Mouse (Mus musculus) liver, adult 2 months (tissue): ENCODE measurements around the gene Cep97. TPM values are rescaled to one million over a fixed set of nuclear protein-coding genes. Genes with fewer than 3 reads are reported as not detected.

Experiments used
- DNase-seq: peaks from one replicate; pipeline ENCODE4 v3.0.0-alpha.2; 2011; ENCODE audit warnings: low read depth, low spot score; ENCODE audit errors: extremely low read depth
- H3K27ac ChIP-seq: fragments of 200-500 bp; replicated peaks from 2 replicates; pipeline ENCODE4 v1.5.1; 2012; ENCODE audit warnings: low read depth, mild to moderate bottlenecking, control low read depth, inconsistent platforms, low read length; ENCODE audit not compliant: insufficient read depth
- H3K27me3 ChIP-seq: fragments of 200-500 bp; 2 replicates; pipeline ENCODE4 v1.6.1; 2012; ENCODE audit warnings: mild to moderate bottlenecking, moderate library complexity, low read length, inconsistent platforms; ENCODE audit not compliant: control insufficient read depth, insufficient read depth
- H3K36me3 ChIP-seq: fragments of 200-500 bp; 2 replicates; pipeline ENCODE4 v1.6.1; 2012; ENCODE audit warnings: low read length, inconsistent platforms; ENCODE audit not compliant: control insufficient read depth, insufficient read depth
- H3K4me1 ChIP-seq: fragments of 200-500 bp; 2 replicates; pipeline ENCODE4 v1.6.1; 2011; ENCODE audit warnings: low read length; ENCODE audit not compliant: control insufficient read depth, insufficient read depth
- H3K4me3 ChIP-seq: fragments of 200-500 bp; 2 replicates; pipeline ENCODE4 v1.5.1; 2011; ENCODE audit warnings: low read depth, mild to moderate bottlenecking, control low read depth, low read length, moderate library complexity; ENCODE audit not compliant: insufficient read depth
- H3K79me2 ChIP-seq: fragments of 200-500 bp; 2 replicates; pipeline ENCODE4 v1.6.1; 2012; ENCODE audit warnings: inconsistent platforms, mild to moderate bottlenecking, low read length, moderate library complexity; ENCODE audit not compliant: control insufficient read depth, insufficient read depth
- H3K9ac ChIP-seq: fragments of 200-500 bp; 2 replicates; pipeline ENCODE4 v1.6.1; 2012; ENCODE audit warnings: low read depth, mild to moderate bottlenecking, control low read depth, inconsistent platforms, low read length
- CTCF ChIP-seq: fragments of 200-500 bp; IDR thresholded peaks from 2 replicates; pipeline ENCODE4 v1.5.1; 2011; ENCODE audit warnings: low read depth, low read length, control low read depth
- POLR2A ChIP-seq: fragments of 200-500 bp; IDR thresholded peaks from 2 replicates; pipeline ENCODE4 v1.6.1; 2011; ENCODE audit warnings: low read length, control low read depth; ENCODE audit not compliant: insufficient read depth; ENCODE audit errors: extremely low read depth
- WGBS: fragments of 180-500 bp; shearing (Covaris S2); methylation state at CpG from one replicate; pipeline ENCODE4 v1.1.7; 2018; 5-methylcytosine and 5-hydroxymethylcytosine counted together
- polyA plus RNA-seq: library from polyadenylated mRNA; depleted of rRNA; stranded (reverse); fragments of >200 nt; gene quantifications from 2 replicates; pipeline ENCODE4 v1.2.3, GENCODE M21; 2012
- total RNA-seq: library from RNA; depleted of rRNA; stranded (reverse); fragments of >200 nt; gene quantifications from 2 replicates; pipeline ENCODE4 v1.2.3, GENCODE M21; 2014

The Cep97 gene
- total and polyA plus RNA-seq, 2 experiments = 0.39 to 1.7 TPM

- TF ChIP-seq POLR2A (no peak), CTCF (no peak)
- Histone ChIP-seq H3K79me2 (no peaks in the 10 kb centered on the region), H3K4me3 (no peak overlapping the region), H3K4me1 (0 out of 2 replicates have a peak, but pooled peaks cover 2% of the 10 kb centered on the region), H3K27ac (no peak overlapping the region), H3K27me3 (no peaks in the 10 kb centered on the region), H3K36me3 (no peaks in the 10 kb centered on the region), H3K9ac (no peak overlapping the region)
- DNase-seq = no peak
- 93% methylated on average over 7 of the region's 7 CpGs for WGBS
Measured at GRCm38 (mm10) chr16:55891346-55891745, 43.3 kb downstream of the Cep97 start.

GRCm38 (mm10) chr16:55890346-55891136 lies 44.1 kb downstream of the Cep97 start:
- Histone ChIP-seq H3K9ac (no peak overlapping the region), H3K79me2 (no peaks in the 10 kb centered on the region), H3K36me3 (no peaks in the 10 kb centered on the region), H3K27me3 (no peaks in the 10 kb centered on the region), H3K4me1 (0 out of 2 replicates have a peak, but pooled peaks cover 2% of the 10 kb centered on the region), H3K4me3 (no peak overlapping the region; the same call in 1 of the 2 replicates), H3K27ac (peak overlapping the region; percentile 14; the same call in 1 of the 2 replicates)
- 80% methylated on average over 19 of the region's 19 CpGs for WGBS
- DNase-seq = no peak
- TF ChIP-seq CTCF (no peak), POLR2A (no peak)

DNA sequence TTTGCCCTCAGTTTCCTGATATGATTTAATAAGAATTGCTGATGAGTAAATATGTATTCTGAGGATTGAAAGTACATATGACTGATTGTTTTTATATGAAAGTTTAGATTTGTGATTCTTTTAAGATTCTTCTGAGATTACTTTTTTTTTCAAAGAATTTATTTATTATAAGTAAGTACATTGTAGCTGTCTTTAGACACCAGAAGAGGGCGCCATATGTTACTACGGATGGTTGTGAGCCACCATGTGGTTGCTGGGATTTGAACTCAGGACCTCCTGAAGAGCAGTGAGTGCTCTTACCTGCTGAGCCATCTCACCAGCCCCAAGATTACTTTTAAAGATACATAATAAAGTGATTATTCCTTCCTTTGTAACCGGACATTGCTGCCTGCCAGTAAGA lies 45.2 kb downstream of the Cep97 start:
- DNase-seq = no peak
- Histone ChIP-seq H3K4me1 (0 out of 2 replicates have a peak, but pooled peaks cover under 1% of the 10 kb centered on the region), H3K27ac (no peak overlapping the region), H3K36me3 (no peaks in the 10 kb centered on the region), H3K4me3 (no peak overlapping the region), H3K79me2 (no peaks in the 10 kb centered on the region), H3K9ac (no peak overlapping the region), H3K27me3 (no peaks in the 10 kb centered on the region)
- WGBS = 87% methylated on average over 3 of the region's 3 CpGs
- TF ChIP-seq POLR2A (no peak), CTCF (no peak)

DNA sequence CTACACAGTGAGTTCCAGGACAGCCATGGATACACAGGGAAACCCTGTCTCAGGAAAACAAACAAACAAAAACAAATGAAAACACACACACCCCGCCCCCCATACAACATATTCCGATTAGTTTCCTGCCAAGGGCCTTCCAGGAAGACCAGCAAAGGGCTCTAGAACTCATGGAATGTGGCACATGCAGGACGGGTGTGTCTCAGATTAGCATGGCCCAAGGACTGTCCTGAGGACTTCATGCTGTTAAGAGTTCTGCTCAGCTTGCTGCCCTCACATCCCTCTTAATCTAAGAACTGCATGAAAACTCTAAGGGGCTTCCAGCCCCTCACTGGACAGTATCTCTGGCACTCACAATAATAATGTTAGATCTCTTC lies 46.1 kb downstream of the Cep97 start:
- Histone ChIP-seq H3K4me3 (no peak overlapping the region), H3K27me3 (no peaks in the 10 kb centered on the region), H3K79me2 (no peaks in the 10 kb centered on the region), H3K36me3 (no peaks in the 10 kb centered on the region), H3K27ac (no peak overlapping the region), H3K4me1 (no peaks in the 10 kb centered on the region), H3K9ac (no peak overlapping the region)
- no peak for TF ChIP-seq POLR2A
- no peak for TF ChIP-seq CTCF
- DNase-seq = no peak
- WGBS = 62% methylated on average over 3 of the region's 3 CpGs

GRCm38 (mm10) chr16:55887814-55888583 lies 46.7 kb downstream of the Cep97 start:
- Histone ChIP-seq H3K27me3 (no peaks in the 10 kb centered on the region), H3K27ac (0 out of 2 replicates have a peak overlapping the region, but pooled peaks have one; percentile 15), H3K4me3 (no peak overlapping the region), H3K79me2 (no peaks in the 10 kb centered on the region), H3K9ac (no peak overlapping the region), H3K4me1 (no peaks in the 10 kb centered on the region), H3K36me3 (no peaks in the 10 kb centered on the region)
- no peak for TF ChIP-seq POLR2A
- peak; percentile 34 for TF ChIP-seq CTCF
- WGBS = 49% methylated on average over 7 of the region's 7 CpGs
- no peak for DNase-seq
